Mouse (Mus musculus): Measurements from ENCODE around the gene Zfp574.

GRCm38 (mm10) chr7:25086656-25087055 is 14.3 kb downstream of the Zfp574 start:
- TF ChIP-seq POLR2A (IDR thresholded peaks at IDR 0.05; ENCODE audit: borderline replicate concordance, control insufficient read depth, low read depth, low read length), result no peak
- no peak for TF ChIP-seq CTCF (IDR thresholded peaks at IDR 0.05; ENCODE audit: control insufficient read depth, insufficient read depth, low read length)

All from bone marrow, adult 2 months (tissue).